Mouse (Mus musculus) urinary bladder, adult 18-20 months (tissue): ENCODE data around the gene Fsd1.
"Not testable (repeated sequence)": the region's sequence is repeated elsewhere in the genome, so short reads cannot be mapped to it uniquely, and the experiment has no call there.

Source experiments
- DNase-seq, 2 experiments: peaks; one replicate each; pipeline ENCODE4 v3.0.0; 2022; ENCODE audit warnings: low spot score in 2 of 2, mixed read lengths in 2 of 2

Fsd1 gene

GRCm38 (mm10) chr17:55986030-55986961 is at the start of gene Fsd1:
TSS of gene Fsd1 (plus strand) at chr17:55986509.
- DNase-seq: no peak

- not testable (repeated sequence) for DNase-seq
Observed at GRCm38 (mm10) chr17:55944387-55944865, 41.9 kb upstream of the Fsd1 start.

GRCm38 (mm10) chr17:55944866-55945682 is 41.2 kb upstream of the Fsd1 start:
- DNase-seq: peak; percentile 84 to 90

GRCm38 (mm10) chr17:55945696-55946095 is 40.6 kb upstream of the Fsd1 start:
- no peak for DNase-seq

- DNase-seq: no peak
Observed at GRCm38 (mm10) chr17:55948647-55949046, 37.7 kb upstream of the Fsd1 start.

GRCm38 (mm10) chr17:55949400-55949799 is 36.9 kb upstream of the Fsd1 start, which contains the start of gene Zfp119b:
TSS of gene Zfp119b (minus strand) at chr17:55949500.
- no peak for DNase-seq

- no peak for DNase-seq
Observed at GRCm38 (mm10) chr17:55950601-55951000, 35.7 kb upstream of the Fsd1 start.

GRCm38 (mm10) chr17:55952041-55952440 is 34.3 kb upstream of the Fsd1 start:
- DNase-seq: no peak

GRCm38 (mm10) chr17:55952447-55953027 is 33.8 kb upstream of the Fsd1 start, which contains the start of gene Ebi3:
TSS of gene Ebi3 (plus strand) at chr17:55952640.
- no peak for DNase-seq

- no peak for DNase-seq
Observed at GRCm38 (mm10) chr17:55953751-55954150, 32.6 kb upstream of the Fsd1 start.

- peak in 1 of 2 experiments; percentile 0 for DNase-seq
Observed at GRCm38 (mm10) chr17:55954229-55954628, 32.1 kb upstream of the Fsd1 start.

- DNase-seq: peak; percentile 64 to 87
Observed at GRCm38 (mm10) chr17:55956129-55956528, 30.2 kb upstream of the Fsd1 start.

GRCm38 (mm10) chr17:55956591-55956990 is 29.7 kb upstream of the Fsd1 start:
- no peak for DNase-seq

GRCm38 (mm10) chr17:55957168-55957567 is 29.1 kb upstream of the Fsd1 start:
- DNase-seq: peak; percentile 22 to 56

GRCm38 (mm10) chr17:55957726-55958583 is 28.4 kb upstream of the Fsd1 start:
- peak in 1 of 2 experiments; percentile 0 for DNase-seq

- no peak for DNase-seq
Observed at GRCm38 (mm10) chr17:55958584-55958886, 27.8 kb upstream of the Fsd1 start.

GRCm38 (mm10) chr17:55958918-55959728 is 27.2 kb upstream of the Fsd1 start, which contains the start of gene Yju2:
TSS of gene Yju2 (plus strand) at chr17:55959099.
- peak; percentile 86 to 90 for DNase-seq

GRCm38 (mm10) chr17:55959946-55960740 is 26.2 kb upstream of the Fsd1 start:
- DNase-seq: no peak

GRCm38 (mm10) chr17:55960791-55961190 is 25.5 kb upstream of the Fsd1 start:
- DNase-seq: no peak
